Mouse (Mus musculus): ENCODE data around the gene Tcf7l2. TPM values are rescaled to one million over a fixed set of nuclear protein-coding genes. Genes with fewer than 3 reads are reported as not detected.

The Tcf7l2 gene
- 57.1 and 58.4 TPM in 2 replicates for polyA plus RNA-seq (2015; fragmentation: Nextera tagmentation; extraction: Ambion mirVana)

DNA sequence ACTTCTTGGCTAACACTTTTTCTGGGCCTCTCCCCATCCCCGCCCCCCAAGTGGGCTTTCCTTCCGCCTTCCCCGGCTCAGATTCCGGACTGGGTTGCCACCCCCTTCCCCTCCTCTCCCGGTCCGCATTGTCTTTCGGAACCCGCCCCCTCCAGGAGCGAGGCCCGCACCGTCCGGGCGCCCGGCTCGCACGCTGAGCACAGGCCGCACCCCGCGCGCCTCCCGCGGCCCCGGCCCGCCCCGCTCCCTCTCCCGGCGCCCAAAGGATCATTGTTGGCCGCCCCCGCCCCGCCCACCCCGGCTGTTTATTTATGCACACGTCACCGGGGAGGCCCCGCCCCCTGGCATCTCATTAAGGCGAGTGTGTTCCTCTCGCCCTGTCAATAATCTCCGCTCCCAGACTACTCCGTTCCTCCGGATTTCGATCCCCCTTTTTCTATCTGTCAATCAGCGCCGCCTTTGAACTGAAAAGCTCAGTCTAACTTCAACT lies at the start of gene Tcf7l2:
TSS of gene Tcf7l2 (plus strand) at position 382 of the 490 bp plus-strand sequence.
- Histone ChIP-seq H3K36me3 (ENCODE audit: control insufficient read depth, insufficient read depth, low read length) (no peaks in the 10 kb centered on the region), H3K27me3 (replicated peaks; ENCODE audit: control insufficient read depth, insufficient read depth, low read length) (no peaks in the 10 kb centered on the region), H3K27ac (ENCODE audit: low read length) (peak within 1 kb of the TSS; percentile 99), H3K9ac (ENCODE audit: low read depth, low read length) (peak within 1 kb of the TSS; percentile 99), H3K4me2 (ENCODE audit: low read depth, low read length) (peak within 1 kb of the TSS; percentile 87), H3K9me3 (ENCODE audit: control insufficient read depth, low read length) (no peaks in the 10 kb centered on the region), H3K4me3 (ENCODE audit: low read length) (peak within 1 kb of the TSS; percentile 94), H3K4me1 (ENCODE audit: control insufficient read depth, insufficient read depth, low read length) (peaks cover 31% of the 10 kb centered on the region)
- under 1% methylated on average over 41 of the region's 42 CpGs for WGBS
- ATAC-seq, result peak; percentile 94

DNA sequence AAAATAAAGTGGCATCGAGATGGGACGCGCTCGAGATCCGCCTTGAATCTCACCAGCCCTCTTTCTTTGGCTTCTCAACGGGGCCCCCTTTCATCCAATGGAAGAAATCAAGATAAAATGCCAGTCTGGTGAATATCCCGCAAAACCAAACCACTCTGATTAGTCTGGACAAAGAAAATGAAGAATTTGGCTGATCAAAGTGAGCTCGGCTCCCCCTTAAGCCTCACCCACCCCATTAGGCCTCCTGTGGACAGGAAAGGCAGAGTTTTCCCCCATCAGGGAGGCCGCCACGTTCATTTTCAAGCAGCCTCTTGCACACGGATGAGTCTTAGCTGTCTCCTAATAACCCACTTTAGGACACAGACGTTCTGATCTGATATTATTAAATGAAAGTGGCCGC lies 47.0 kb upstream of the Tcf7l2 start:
- Histone ChIP-seq H3K9me3 (ENCODE audit: control insufficient read depth, low read length) (no peaks in the 10 kb centered on the region), H3K4me1 (ENCODE audit: control insufficient read depth, insufficient read depth, low read length) (no peaks in the 10 kb centered on the region; the same call in 1 of the 2 replicates), H3K36me3 (ENCODE audit: control insufficient read depth, insufficient read depth, low read length) (no peaks in the 10 kb centered on the region), H3K27ac (ENCODE audit: low read length) (no peak overlapping the region), H3K4me3 (ENCODE audit: low read length) (no peak overlapping the region), H3K4me2 (ENCODE audit: low read depth, low read length) (no peak overlapping the region), H3K27me3 (replicated peaks; ENCODE audit: control insufficient read depth, insufficient read depth, low read length) (no peaks in the 10 kb centered on the region), H3K9ac (ENCODE audit: low read depth, low read length) (no peak overlapping the region)
- no peak for ATAC-seq
- 50% methylated on average over 13 of the region's 13 CpGs for WGBS

- ATAC-seq, result no peak
- H3K9me3 ChIP-seq (ENCODE audit: control insufficient read depth, low read length), result no peaks in the 10 kb centered on the region
- no peak overlapping the region for H3K4me3 ChIP-seq (ENCODE audit: low read length)
- H3K9ac ChIP-seq (ENCODE audit: low read depth, low read length), result no peak overlapping the region
- no peak overlapping the region for H3K4me2 ChIP-seq (ENCODE audit: low read depth, low read length)
- 70% methylated on average over 10 of the region's 10 CpGs for WGBS
- no peaks in the 10 kb centered on the region for H3K36me3 ChIP-seq (ENCODE audit: control insufficient read depth, insufficient read depth, low read length)
- H3K27ac ChIP-seq (ENCODE audit: low read length), result no peak overlapping the region
- H3K4me1 ChIP-seq (ENCODE audit: control insufficient read depth, insufficient read depth, low read length), result peaks cover 6% of the 10 kb centered on the region; the same call in 1 of the 2 replicates
- no peaks in the 10 kb centered on the region for H3K27me3 ChIP-seq (replicated peaks; ENCODE audit: control insufficient read depth, insufficient read depth, low read length)
These were observed 46.2 kb upstream of the Tcf7l2 start for GRCm38 (mm10) chr19:55695418-55695817.

GRCm38 (mm10) chr19:55698892-55699291 lies 42.7 kb upstream of the Tcf7l2 start:
- no peaks in the 10 kb centered on the region for H3K36me3 ChIP-seq (ENCODE audit: control insufficient read depth, insufficient read depth, low read length)
- no peak overlapping the region for H3K4me3 ChIP-seq (ENCODE audit: low read length)
- peak overlapping the region; percentile 36; the same call in 1 of the 2 replicates for H3K27ac ChIP-seq (ENCODE audit: low read length)
- H3K4me2 ChIP-seq (ENCODE audit: low read depth, low read length), result no peak overlapping the region
- H3K4me1 ChIP-seq (ENCODE audit: control insufficient read depth, insufficient read depth, low read length), result peaks cover 8% of the 10 kb centered on the region; the same call in 1 of the 2 replicates
- ATAC-seq, result peak; percentile 71
- H3K27me3 ChIP-seq (replicated peaks; ENCODE audit: control insufficient read depth, insufficient read depth, low read length), result no peaks in the 10 kb centered on the region
- no peaks in the 10 kb centered on the region for H3K9me3 ChIP-seq (ENCODE audit: control insufficient read depth, low read length)
- H3K9ac ChIP-seq (ENCODE audit: low read depth, low read length), result no peak overlapping the region
- WGBS, result 61% methylated on average over 5 of the region's 5 CpGs

GRCm38 (mm10) chr19:55700214-55700568 lies 41.4 kb upstream of the Tcf7l2 start:
- 0 out of 2 replicates have a peak overlapping the region, but pooled peaks have one; percentile 41 for H3K4me2 ChIP-seq (ENCODE audit: low read depth, low read length)
- no peak overlapping the region for H3K9ac ChIP-seq (ENCODE audit: low read depth, low read length)
- H3K27me3 ChIP-seq (replicated peaks; ENCODE audit: control insufficient read depth, insufficient read depth, low read length), result no peaks in the 10 kb centered on the region
- ATAC-seq, result no peak; the same call in 1 of the 2 replicates
- no peak overlapping the region for H3K4me3 ChIP-seq (ENCODE audit: low read length)
- no peaks in the 10 kb centered on the region for H3K9me3 ChIP-seq (ENCODE audit: control insufficient read depth, low read length)
- H3K4me1 ChIP-seq (ENCODE audit: control insufficient read depth, insufficient read depth, low read length), result peaks cover 8% of the 10 kb centered on the region; the same call in 1 of the 2 replicates
- WGBS, result 17% methylated on average over 6 of the region's 6 CpGs
- no peaks in the 10 kb centered on the region for H3K36me3 ChIP-seq (ENCODE audit: control insufficient read depth, insufficient read depth, low read length)
- H3K27ac ChIP-seq (ENCODE audit: low read length), result peak overlapping the region; percentile 94

GRCm38 (mm10) chr19:55700569-55701282 lies 40.9 kb upstream of the Tcf7l2 start:
- Histone ChIP-seq H3K27ac (ENCODE audit: low read length) (peak overlapping the region; percentile 94), H3K9me3 (ENCODE audit: control insufficient read depth, low read length) (no peaks in the 10 kb centered on the region), H3K4me1 (ENCODE audit: control insufficient read depth, insufficient read depth, low read length) (peaks cover 8% of the 10 kb centered on the region; the same call in 1 of the 2 replicates), H3K27me3 (replicated peaks; ENCODE audit: control insufficient read depth, insufficient read depth, low read length) (no peaks in the 10 kb centered on the region), H3K9ac (ENCODE audit: low read depth, low read length) (peak overlapping the region; percentile 39; the same call in 1 of the 2 replicates), H3K36me3 (ENCODE audit: control insufficient read depth, insufficient read depth, low read length) (no peaks in the 10 kb centered on the region), H3K4me2 (ENCODE audit: low read depth, low read length) (peak overlapping the region; percentile 41), H3K4me3 (ENCODE audit: low read length) (peak overlapping the region; percentile 13; the same call in 1 of the 2 replicates)
- peak; percentile 89 for ATAC-seq
- WGBS, result 22% methylated on average over 11 of the region's 11 CpGs

DNA sequence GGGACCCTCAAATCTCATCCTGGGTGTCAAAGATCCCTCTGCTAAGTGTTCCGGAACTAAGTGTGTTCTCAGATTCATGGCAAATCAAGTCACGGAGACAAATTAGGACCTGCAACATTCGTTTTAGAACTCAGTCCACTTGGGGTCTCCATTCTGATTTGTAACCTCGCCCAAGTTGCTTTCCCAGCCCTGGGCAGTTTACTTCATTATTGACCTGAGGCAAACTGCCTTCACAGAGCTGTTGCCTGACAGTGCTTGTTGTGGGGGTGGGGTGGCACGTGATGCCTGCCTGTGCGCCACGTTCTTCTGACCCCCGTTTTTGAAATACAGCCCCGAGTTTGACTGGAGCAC lies 40.4 kb upstream of the Tcf7l2 start:
- Histone ChIP-seq H3K27me3 (replicated peaks; ENCODE audit: control insufficient read depth, insufficient read depth, low read length) (no peaks in the 10 kb centered on the region), H3K36me3 (ENCODE audit: control insufficient read depth, insufficient read depth, low read length) (no peaks in the 10 kb centered on the region), H3K27ac (ENCODE audit: low read length) (peak overlapping the region; percentile 94), H3K4me2 (ENCODE audit: low read depth, low read length) (peak overlapping the region; percentile 41), H3K4me3 (ENCODE audit: low read length) (peak overlapping the region; percentile 13; the same call in 1 of the 2 replicates), H3K4me1 (ENCODE audit: control insufficient read depth, insufficient read depth, low read length) (peaks cover 8% of the 10 kb centered on the region; the same call in 1 of the 2 replicates), H3K9ac (ENCODE audit: low read depth, low read length) (no peak overlapping the region), H3K9me3 (ENCODE audit: control insufficient read depth, low read length) (no peaks in the 10 kb centered on the region)
- no peak for ATAC-seq
- WGBS, result 53% methylated on average over 9 of the region's 9 CpGs

DNA sequence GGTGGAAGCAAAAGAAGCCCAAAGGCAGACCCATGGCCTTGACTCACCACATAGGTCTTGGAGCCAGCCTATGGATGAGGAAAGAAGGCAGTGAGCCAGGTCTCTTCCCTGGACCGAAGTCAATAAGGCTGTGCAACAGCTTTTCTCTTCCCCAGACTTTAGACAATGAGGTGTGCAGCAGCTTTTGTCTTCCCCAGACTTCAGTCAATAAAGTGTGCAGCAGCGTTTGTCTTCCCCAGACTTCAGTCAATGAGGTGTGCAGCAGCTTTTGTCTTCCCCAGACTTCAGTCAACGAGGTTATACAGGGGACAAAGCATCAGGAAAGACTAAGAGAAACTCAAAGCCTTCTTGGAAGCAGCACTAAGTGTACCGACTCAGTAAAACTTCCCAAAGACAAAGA lies 39.5 kb upstream of the Tcf7l2 start:
- peak overlapping the region; percentile 94; the same call in 1 of the 2 replicates for H3K27ac ChIP-seq (ENCODE audit: low read length)
- 77% methylated on average over 4 of the region's 4 CpGs for WGBS

DNA sequence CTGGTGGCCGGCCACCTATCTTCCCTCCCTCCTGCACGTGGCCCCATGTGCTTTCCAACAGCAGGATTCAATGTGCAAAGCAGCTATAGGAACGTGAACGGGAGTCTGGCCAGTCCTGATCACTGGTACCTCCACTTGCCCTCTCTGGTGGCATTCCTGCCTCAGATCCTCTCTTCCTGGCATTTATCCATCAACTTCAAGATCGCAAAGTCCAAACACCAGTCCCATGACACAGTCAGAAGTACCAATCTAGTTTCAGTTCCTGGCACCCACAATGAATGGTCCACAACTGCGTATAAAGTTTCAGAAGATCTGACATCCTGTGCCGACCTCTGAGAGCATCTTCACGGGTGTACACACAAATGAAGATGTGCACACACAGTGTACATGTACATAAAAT lies 38.9 kb upstream of the Tcf7l2 start:
- Histone ChIP-seq H3K36me3 (ENCODE audit: control insufficient read depth, insufficient read depth, low read length) (no peaks in the 10 kb centered on the region), H3K4me1 (ENCODE audit: control insufficient read depth, insufficient read depth, low read length) (peaks cover 8% of the 10 kb centered on the region; the same call in 1 of the 2 replicates), H3K9me3 (ENCODE audit: control insufficient read depth, low read length) (no peaks in the 10 kb centered on the region), H3K4me3 (ENCODE audit: low read length) (no peak overlapping the region), H3K27ac (ENCODE audit: low read length) (no peak overlapping the region), H3K27me3 (replicated peaks; ENCODE audit: control insufficient read depth, insufficient read depth, low read length) (no peaks in the 10 kb centered on the region), H3K4me2 (ENCODE audit: low read depth, low read length) (no peak overlapping the region), H3K9ac (ENCODE audit: low read depth, low read length) (no peak overlapping the region)
- no peak for ATAC-seq
- WGBS, result 88% methylated on average over 8 of the region's 8 CpGs

More for the DNA sequence above, 39.5 kb upstream of the Tcf7l2 start:
- Histone ChIP-seq H3K9me3 (ENCODE audit: control insufficient read depth, low read length) (no peaks in the 10 kb centered on the region), H3K36me3 (ENCODE audit: control insufficient read depth, insufficient read depth, low read length) (no peaks in the 10 kb centered on the region), H3K4me1 (ENCODE audit: control insufficient read depth, insufficient read depth, low read length) (peaks cover 8% of the 10 kb centered on the region; the same call in 1 of the 2 replicates), H3K4me3 (ENCODE audit: low read length) (no peak overlapping the region), H3K9ac (ENCODE audit: low read depth, low read length) (no peak overlapping the region), H3K27me3 (replicated peaks; ENCODE audit: control insufficient read depth, insufficient read depth, low read length) (no peaks in the 10 kb centered on the region), H3K4me2 (ENCODE audit: low read depth, low read length) (no peak overlapping the region)
- ATAC-seq, result no peak

All from intestine, embryonic 16.5 days (tissue).